Mouse (Mus musculus) spleen, adult 2 months (tissue): ENCODE measurements around the gene Prkn.

Experiments
- CTCF ChIP-seq: fragments of 200-500 bp; IDR thresholded peaks from 2 replicates; pipeline ENCODE4 v1.5.1; 2011; ENCODE audit warnings: mild to moderate bottlenecking, inconsistent platforms; ENCODE audit not compliant: insufficient read depth, insufficient read length, insufficient replicate concordance; ENCODE audit errors: extremely low read depth
- POLR2A ChIP-seq: fragments of 200-500 bp; IDR thresholded peaks from 2 replicates; pipeline ENCODE4 v1.6.1; 2011; ENCODE audit warnings: low read depth, low read length, inconsistent platforms

DNA sequence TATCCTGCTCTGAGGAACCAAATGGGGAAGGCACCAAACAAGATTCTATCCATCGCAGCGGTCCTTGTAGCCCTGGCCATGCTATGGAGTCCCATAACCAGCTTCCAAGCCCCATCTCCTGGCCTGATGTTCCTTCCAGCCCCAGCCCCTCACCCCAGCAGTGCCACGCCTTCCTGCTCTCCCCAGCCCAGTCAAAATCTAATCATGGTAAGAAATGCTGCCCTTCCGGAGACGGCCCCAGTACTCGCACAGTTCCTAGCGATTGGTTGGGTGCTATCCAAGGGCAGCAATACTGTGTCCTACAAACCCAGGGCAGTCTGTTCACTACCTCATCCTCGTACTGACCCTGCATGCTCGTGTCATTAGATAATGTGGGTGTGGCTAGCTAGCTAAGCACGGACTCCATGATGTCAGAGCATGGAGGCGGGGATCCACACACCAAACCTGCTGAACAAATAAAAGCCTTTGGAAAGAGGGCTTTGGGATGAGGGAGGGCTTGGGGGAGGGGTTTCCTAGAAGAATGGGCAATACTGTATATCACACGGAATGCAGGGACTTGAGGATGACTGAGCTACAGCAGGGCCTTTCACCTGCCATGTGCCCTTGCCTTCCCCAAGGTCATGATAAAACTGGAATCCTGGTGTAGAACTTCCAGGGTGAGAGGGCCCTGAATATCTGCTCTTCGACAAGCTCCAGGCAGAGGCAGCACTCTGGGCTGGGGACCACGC, 1148.1 kb downstream of the Prkn start:
- TF ChIP-seq CTCF (no peak), POLR2A (no peak)
